Comparison of ENCODE assay signal across 9 mouse cellular contexts in the genomic region with DNA sequence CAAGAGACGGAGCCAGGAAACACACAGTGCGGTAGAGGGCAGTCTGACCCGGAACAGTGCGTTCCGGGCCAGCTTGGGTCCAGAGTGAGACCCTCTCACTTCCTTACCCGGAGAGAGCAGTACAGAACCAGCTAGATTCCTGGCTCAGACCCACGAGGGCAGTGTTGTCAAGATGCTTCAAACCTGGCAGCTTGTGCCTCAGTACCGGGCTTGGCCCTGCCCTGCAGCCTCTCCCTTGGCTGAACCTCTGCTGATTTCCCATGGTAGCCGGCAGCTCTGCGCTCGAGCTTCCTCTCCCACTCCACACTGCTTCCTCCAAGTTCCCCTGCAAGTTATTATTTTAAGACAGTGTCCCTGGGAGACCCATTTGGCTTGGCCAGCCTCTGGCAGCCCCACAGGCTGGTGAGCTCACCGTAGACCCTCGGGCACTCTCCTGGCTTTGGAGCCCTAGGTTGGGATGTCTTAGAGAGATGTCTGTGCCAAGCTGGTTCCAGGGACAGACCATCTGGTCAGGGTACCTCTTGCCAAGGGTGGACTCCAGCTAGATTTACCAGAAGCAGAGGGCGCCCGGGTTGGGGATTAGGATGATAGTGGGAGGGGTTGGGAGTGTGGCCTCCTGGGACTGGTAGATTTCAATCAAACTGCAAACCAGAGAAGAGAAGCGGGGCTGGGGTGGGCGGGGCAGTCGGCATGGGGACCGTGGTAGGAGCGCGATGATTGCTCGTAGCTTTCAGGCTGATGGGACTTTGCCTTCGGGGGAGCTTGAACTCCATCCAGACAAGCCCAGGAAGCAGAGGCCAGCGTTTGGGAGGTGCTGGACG. TPM values are rescaled to one million over a fixed set of nuclear protein-coding genes. Genes with fewer than 3 reads are reported as not detected.
DNase-seq lines count a peak whose midpoint lies in the region; ATAC-seq lines count a peak whose summit lies in the region.
"Had no signal": no experiment of that assay in that cellular context is flagged by ENCODE, and none has a peak within 500 bp of the region (broad histone marks: within the 10 kb centered on the region; RNA-seq: fewer than 3 reads in every experiment).

No protein-coding gene starts in this region.

- no peak overlapping the region for H3K9ac ChIP-seq in intestine, embryonic 16.5 days (ENCODE audit: low read depth, low read length)
- H3K9ac ChIP-seq in midbrain, embryonic 14.5 days (replicated peaks; ENCODE audit: low read length), result no peak overlapping the region

- intact Hi-C loops in gastrocnemius, postnatal 36 days (cut with DNase I), result no loop called here

- no peak overlapping the region for H3K4me3 ChIP-seq in intestine, embryonic 16.5 days (ENCODE audit: low read length)
- H3K4me3 ChIP-seq in midbrain, embryonic 14.5 days (replicated peaks; ENCODE audit: low read depth, low read length), result no peak overlapping the region

- no peak overlapping the region for H3K27ac ChIP-seq in intestine, embryonic 16.5 days (ENCODE audit: low read length)
- 0 out of 2 replicates have a peak overlapping the region, but pooled peaks have one; percentile 8 for H3K27ac ChIP-seq in midbrain, embryonic 14.5 days (replicated peaks; ENCODE audit: low read depth, low read length)

- H3K4me1 ChIP-seq in intestine, embryonic 16.5 days (ENCODE audit: control insufficient read depth, insufficient read depth, low read length), result 0 out of 2 replicates have a peak, but pooled peaks cover 3% of the 10 kb centered on the region
- H3K4me1 ChIP-seq in midbrain, embryonic 14.5 days (ENCODE audit: control insufficient read depth, insufficient read depth, low read length), result peaks cover 7% of the 10 kb centered on the region

- no peaks in the 10 kb centered on the region for H3K27me3 ChIP-seq in intestine, embryonic 16.5 days (replicated peaks; ENCODE audit: control insufficient read depth, insufficient read depth, low read length)
- no peaks in the 10 kb centered on the region for H3K27me3 ChIP-seq in midbrain, embryonic 14.5 days (ENCODE audit: control insufficient read depth, insufficient read depth, low read length)

- peak overlapping the region; percentile 32 for H3K4me2 ChIP-seq in intestine, embryonic 16.5 days (ENCODE audit: low read depth, low read length)
- 0 out of 2 replicates have a peak overlapping the region, but pooled peaks have one; percentile 18 for H3K4me2 ChIP-seq in midbrain, embryonic 14.5 days (ENCODE audit: low read length)

- no peaks in the 10 kb centered on the region for H3K9me3 ChIP-seq in intestine, embryonic 16.5 days (ENCODE audit: control insufficient read depth, low read length)
- H3K9me3 ChIP-seq in midbrain, embryonic 14.5 days (ENCODE audit: control insufficient read depth, low read length), result no peaks in the 10 kb centered on the region

- DNase-seq in adrenal gland, postnatal 10 days, result peak; percentile 33
- DNase-seq in adrenal gland, postnatal 4 days (ENCODE audit: low spot score in 2 of 2), result no peak
- DNase-seq in cerebellum, adult 9-11 months, result peak; percentile 95
- peak; percentile 27 to 36 for DNase-seq in gastrocnemius, postnatal 36 days
- peak; percentile 56 for DNase-seq in midbrain, embryonic 14.5 days
- no peak for DNase-seq in adipocyte (ENCODE audit: low spot score)
- DNase-seq in thymus, postnatal 4 days, result no peak

- 17% methylated on average over 25 of the region's 25 CpGs for WGBS in intestine, embryonic 16.5 days
- WGBS in midbrain, embryonic 14.5 days, result 13% methylated on average over 25 of the region's 25 CpGs

- ATAC-seq in intestine, embryonic 16.5 days, result no peak
- ATAC-seq in midbrain, embryonic 14.5 days (ENCODE audit: low FRiP score, low TSS enrichment), result no peak; the same call in 1 of the 2 replicates

- no peaks in the 10 kb centered on the region for H3K36me3 ChIP-seq in intestine, embryonic 16.5 days (ENCODE audit: control insufficient read depth, insufficient read depth, low read length)
- H3K36me3 ChIP-seq in midbrain, embryonic 14.5 days (ENCODE audit: control insufficient read depth, insufficient read depth, low read length), result no peaks in the 10 kb centered on the region

RNA-seq across cellular contexts. Expression of gene Tspan17, which starts 35.1 kb away (rescaled TPM):
- total RNA-seq in adrenal gland, postnatal 10 days (2021), result 10 to 100 TPM; 31.8 to 36.3 TPM
- total RNA-seq in adrenal gland, postnatal 4 days (2021), result 10 to 100 TPM; 33.0 to 38.4 TPM
- total RNA-seq in gastrocnemius, postnatal 36 days (2021), result 10 to 100 TPM; 16.3 to 23.4 TPM
- polyA plus RNA-seq in intestine, embryonic 16.5 days (2015; fragmentation: Nextera tagmentation; extraction: Ambion mirVana), result 13.6 and 14.1 TPM in 2 replicates
- polyA plus RNA-seq in midbrain, embryonic 14.5 days (2014; fragmentation: Nextera tagmentation; extraction: Ambion mirVana), result 25.5 and 40.2 TPM in 2 replicates

RNA-seq across cellular contexts. Expression of gene Eif4e1b, which starts 40.5 kb away (rescaled TPM):
- under 1 TPM in 1 of 2 experiments, not detected in 1; 0.12 TPM for total RNA-seq in adrenal gland, postnatal 10 days (2021)
- total RNA-seq in adrenal gland, postnatal 4 days (2021), result not detected
- not detected for total RNA-seq in gastrocnemius, postnatal 36 days (2021)
- polyA plus RNA-seq in intestine, embryonic 16.5 days (2015; fragmentation: Nextera tagmentation; extraction: Ambion mirVana), result not detected in 2 replicates
- not detected in 2 replicates for polyA plus RNA-seq in midbrain, embryonic 14.5 days (2014; fragmentation: Nextera tagmentation; extraction: Ambion mirVana)
- polyA plus RNA-seq: C2C12 had no signal

RNA-seq across cellular contexts. Expression of gene Sncb, which starts 57.9 kb away (rescaled TPM):
- 1 to 10 TPM; 1.8 to 4.2 TPM for total RNA-seq in adrenal gland, postnatal 10 days (2021)
- 1 to 10 TPM; 3.9 to 4.7 TPM for total RNA-seq in adrenal gland, postnatal 4 days (2021)
- total RNA-seq in gastrocnemius, postnatal 36 days (2021), result not detected
- 0.39 and 0.46 TPM in 2 replicates for polyA plus RNA-seq in intestine, embryonic 16.5 days (2015; fragmentation: Nextera tagmentation; extraction: Ambion mirVana)
- polyA plus RNA-seq in midbrain, embryonic 14.5 days (2014; fragmentation: Nextera tagmentation; extraction: Ambion mirVana), result 37.5 and 53.7 TPM in 2 replicates
- polyA plus RNA-seq: C2C12 had no signal

Comparison
In these comparisons a context has a peak if more than half of its experiments do, and no peak if none do; other contexts are left out.
1. DNase-seq: peak in adrenal gland, postnatal 10 days (single experiment), cerebellum, adult 9-11 months (single experiment), gastrocnemius, postnatal 36 days (2 of 2) and midbrain, embryonic 14.5 days (single experiment); none in adrenal gland, postnatal 4 days (0 of 2), adipocyte (single experiment) and thymus, postnatal 4 days (single experiment).